Mouse (Mus musculus) MEL-GATA-1-ER (cell line): Measurements from ENCODE around the gene Rps29.

Experiments used
- DNase-seq: peaks from one replicate; pipeline ENCODE4 v3.0.0-alpha.2; 2012; ENCODE audit warnings: low read depth; ENCODE audit errors: extremely low read depth

Gene Rps29

GRCm38 (mm10) chr12:69130486-69130885 lies 28.5 kb downstream of the Rps29 start:
- DNase-seq: peak; percentile 42

GRCm38 (mm10) chr12:69129634-69130310 lies 29.2 kb downstream of the Rps29 start:
- DNase-seq: peak; percentile 17

- DNase-seq: no peak
Observed at GRCm38 (mm10) chr12:69127626-69128025, 31.4 kb downstream of the Rps29 start.

- DNase-seq: peak; percentile 49
Observed at GRCm38 (mm10) chr12:69127170-69127569, 31.8 kb downstream of the Rps29 start.

GRCm38 (mm10) chr12:69125066-69125465 lies 33.9 kb downstream of the Rps29 start:
- peak; percentile 25 for DNase-seq

- DNase-seq: no peak
Observed at GRCm38 (mm10) chr12:69122801-69123200, 36.2 kb downstream of the Rps29 start.

- DNase-seq: no peak
Observed at GRCm38 (mm10) chr12:69119908-69120307, 39.1 kb downstream of the Rps29 start.
